Mouse (Mus musculus) kidney, adult 8-10 months (tissue): ENCODE results near the gene Gm8720.
"Not testable (repeated sequence)": the region's sequence is repeated elsewhere in the genome, so short reads cannot be mapped to it uniquely, and the experiment has no call there.

Experiments used
- DNase-seq, 2 experiments: peaks; one replicate each; pipeline ENCODE4 v3.0.0; 2022

The Gm8720 gene

DNA sequence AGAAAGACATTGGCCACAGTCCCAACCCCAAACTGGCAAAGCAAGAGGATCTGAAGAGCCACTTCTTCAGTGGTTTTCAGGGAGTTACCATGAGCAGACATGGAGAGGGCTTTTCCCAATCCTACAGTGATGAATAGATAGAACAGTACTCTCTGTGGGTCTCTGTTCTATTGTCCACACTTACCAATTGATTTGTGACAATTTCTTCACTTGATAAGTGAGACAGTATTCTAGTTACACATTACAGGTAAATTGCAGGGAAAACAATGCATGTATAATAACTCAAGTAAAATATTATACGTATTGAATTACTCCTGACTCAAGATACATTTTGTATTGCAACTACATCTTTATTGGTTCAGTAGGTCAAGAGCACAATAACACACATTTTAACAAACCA is at the start of gene Gm8720:
Gm8720 (minus strand) TSS at position 101 of the 400 bp plus-strand sequence.
- DNase-seq = not testable (repeated sequence)

- DNase-seq = not testable (repeated sequence)
Observed at GRCm38 (mm10) chr7:23055240-23055639, 12.0 kb downstream of the Gm8720 start, which contains the start of gene Vmn1r163. Gene Vmn1r163 (plus strand): TSS chr7:23055540.

DNA sequence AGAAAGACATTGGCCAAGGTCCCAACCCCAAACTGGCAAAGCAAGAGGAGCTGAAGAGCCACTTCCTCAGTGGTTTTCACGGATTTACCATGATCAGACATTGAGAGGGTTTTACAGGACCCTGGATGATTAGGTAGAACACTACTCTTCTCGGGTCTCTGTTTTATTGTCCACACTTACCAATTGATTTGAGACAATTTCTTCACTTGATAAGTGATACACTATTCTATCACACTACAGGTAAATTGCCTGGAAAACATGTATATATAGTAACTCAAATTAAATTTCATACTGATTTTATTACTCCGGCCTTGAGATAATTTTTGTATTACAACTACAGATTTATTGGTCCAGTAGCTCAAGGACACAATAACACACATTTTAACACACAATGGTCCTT is 47.4 kb downstream of the Gm8720 start, which contains the start of gene Gm4216:
Gm4216 (minus strand) TSS at position 101 of the 400 bp plus-strand sequence.
- DNase-seq = not testable (repeated sequence)
